ENCODE assay signal across 16 mouse cellular contexts in the genomic region with DNA sequence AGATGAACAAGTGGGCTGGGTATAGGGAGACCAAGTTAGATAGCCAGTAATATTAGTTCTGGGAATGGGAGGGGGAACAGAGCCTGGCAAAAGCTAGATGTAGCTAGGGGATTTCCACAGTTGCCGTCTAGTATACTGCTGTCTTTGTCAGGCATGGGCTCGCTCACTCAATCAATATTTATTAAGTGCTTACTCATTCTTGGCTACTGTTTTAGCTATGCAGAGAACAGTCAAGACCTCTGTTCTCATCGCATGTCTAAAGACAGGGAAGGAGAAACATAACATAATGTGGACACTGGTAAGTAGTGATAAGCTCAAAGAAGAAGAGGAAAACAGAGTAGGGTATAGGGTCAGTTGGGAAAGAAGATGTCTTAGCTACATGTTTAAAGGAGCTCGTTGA.
DNase-seq lines count a peak whose midpoint lies in the region; ATAC-seq lines count a peak whose summit lies in the region.
"Had no signal": no experiment of that assay in that cellular context is flagged by ENCODE, and none has a peak within 500 bp of the region (broad histone marks: within the 10 kb centered on the region; RNA-seq: fewer than 3 reads in every experiment).

No protein-coding gene starts in this region.

- peaks cover 18% of the 10 kb centered on the region for H3K4me1 ChIP-seq in intestine, embryonic 14.5 days (replicated peaks; ENCODE audit: control insufficient read depth, insufficient read depth, low read length)
- peaks cover 9% of the 10 kb centered on the region; the same call in 1 of the 2 replicates for H3K4me1 ChIP-seq in intestine, embryonic 16.5 days (ENCODE audit: control insufficient read depth, insufficient read depth, low read length)
- H3K4me1 ChIP-seq in midbrain, embryonic 14.5 days (ENCODE audit: control insufficient read depth, insufficient read depth, low read length): peaks cover 11% of the 10 kb centered on the region; the same call in 1 of the 2 replicates
- H3K4me1 ChIP-seq: heart, embryonic 12.5 days had no signal

- no peak overlapping the region for H3K9ac ChIP-seq in intestine, embryonic 14.5 days (ENCODE audit: low read length)
- no peak overlapping the region for H3K9ac ChIP-seq in intestine, embryonic 16.5 days (ENCODE audit: low read depth, low read length)
- H3K9ac ChIP-seq in midbrain, embryonic 14.5 days (replicated peaks; ENCODE audit: low read length): no peak overlapping the region
- H3K9ac ChIP-seq: heart, embryonic 12.5 days; limb, embryonic 13.5 days; neural tube, embryonic 13.5 days had no signal

- no peaks in the 10 kb centered on the region for H3K27me3 ChIP-seq in intestine, embryonic 14.5 days (replicated peaks; ENCODE audit: control insufficient read depth, insufficient read depth, low read length)
- H3K27me3 ChIP-seq in intestine, embryonic 16.5 days (replicated peaks; ENCODE audit: control insufficient read depth, insufficient read depth, low read length): no peaks in the 10 kb centered on the region
- no peaks in the 10 kb centered on the region for H3K27me3 ChIP-seq in midbrain, embryonic 14.5 days (ENCODE audit: control insufficient read depth, insufficient read depth, low read length)
- H3K27me3 ChIP-seq: heart, embryonic 12.5 days; limb, embryonic 13.5 days; neural tube, embryonic 13.5 days had no signal

- no peak for DNase-seq in intestine, embryonic 14.5 days (ENCODE audit: low spot score)
- peak; percentile 46 for DNase-seq in Muller cell, postnatal 12 days (ENCODE audit: inconsistent ontology term)
- DNase-seq in fibroblast of lung, adult 2 months (ENCODE audit: low read depth): peak; percentile 30
- DNase-seq in midbrain, embryonic 14.5 days: no peak
- DNase-seq in thymus, adult 18-20 months: no peak
- no peak for DNase-seq in gastrocnemius, postnatal 25 days
- no peak for DNase-seq in ovary, postnatal 36 days (ENCODE audit: low spot score)
- DNase-seq: cerebellum, postnatal 36 days; kidney, adult 9 months; lung, adult 2 months; spleen, adult 18-20 months had no signal

- H3K4me2 ChIP-seq in intestine, embryonic 14.5 days (ENCODE audit: low read length): no peak overlapping the region
- no peak overlapping the region for H3K4me2 ChIP-seq in intestine, embryonic 16.5 days (ENCODE audit: low read depth, low read length)
- H3K4me2 ChIP-seq in midbrain, embryonic 14.5 days (ENCODE audit: low read length): no peak overlapping the region
- H3K4me2 ChIP-seq: heart, embryonic 12.5 days; limb, embryonic 13.5 days; neural tube, embryonic 13.5 days had no signal

- WGBS in intestine, embryonic 14.5 days: 52% methylated on average over 4 of the region's 4 CpGs
- WGBS in intestine, embryonic 16.5 days: 58% methylated on average over 4 of the region's 4 CpGs
- 58% methylated on average over 4 of the region's 4 CpGs for WGBS in midbrain, embryonic 14.5 days

- no peak overlapping the region for H3K4me3 ChIP-seq in intestine, embryonic 14.5 days (ENCODE audit: low read depth, low read length)
- no peak overlapping the region for H3K4me3 ChIP-seq in intestine, embryonic 16.5 days (ENCODE audit: low read length)
- H3K4me3 ChIP-seq in midbrain, embryonic 14.5 days (replicated peaks; ENCODE audit: low read depth, low read length): no peak overlapping the region
- H3K4me3 ChIP-seq: heart, embryonic 12.5 days; limb, embryonic 13.5 days; neural tube, embryonic 13.5 days had no signal

- 0 out of 2 replicates have a peak overlapping the region, but pooled peaks have one; percentile 22 for H3K27ac ChIP-seq in intestine, embryonic 14.5 days (ENCODE audit: low read depth)
- H3K27ac ChIP-seq in intestine, embryonic 16.5 days (ENCODE audit: low read length): no peak overlapping the region
- peak overlapping the region; percentile 1; the same call in 1 of the 2 replicates for H3K27ac ChIP-seq in midbrain, embryonic 14.5 days (replicated peaks; ENCODE audit: low read depth, low read length)
- H3K27ac ChIP-seq: limb, embryonic 13.5 days; neural tube, embryonic 13.5 days had no signal

- H3K9me3 ChIP-seq in intestine, embryonic 14.5 days (ENCODE audit: control insufficient read depth, low read length): peaks cover 5% of the 10 kb centered on the region; the same call in 1 of the 2 replicates
- peaks cover 7% of the 10 kb centered on the region for H3K9me3 ChIP-seq in intestine, embryonic 16.5 days (ENCODE audit: control insufficient read depth, low read length)
- H3K9me3 ChIP-seq in midbrain, embryonic 14.5 days (ENCODE audit: control insufficient read depth, low read length): no peaks in the 10 kb centered on the region

- H3K36me3 ChIP-seq in intestine, embryonic 14.5 days (ENCODE audit: control insufficient read depth, insufficient read depth, low read length): no peaks in the 10 kb centered on the region
- H3K36me3 ChIP-seq in intestine, embryonic 16.5 days (ENCODE audit: control insufficient read depth, insufficient read depth, low read length): no peaks in the 10 kb centered on the region
- H3K36me3 ChIP-seq in midbrain, embryonic 14.5 days (ENCODE audit: control insufficient read depth, insufficient read depth, low read length): no peaks in the 10 kb centered on the region
- H3K36me3 ChIP-seq: heart, embryonic 12.5 days; limb, embryonic 13.5 days; neural tube, embryonic 13.5 days had no signal

- ATAC-seq in intestine, embryonic 14.5 days (replicated peaks; ENCODE audit: low FRiP score, low TSS enrichment, low read depth): no peak
- ATAC-seq in intestine, embryonic 16.5 days: no peak
- ATAC-seq in midbrain, embryonic 14.5 days (ENCODE audit: low FRiP score, low TSS enrichment): no peak
- ATAC-seq: activated CD4-positive, CD25-positive, alpha-beta regulatory T cell, adult 4 months had no signal

Comparison
In these comparisons a context has a peak if more than half of its experiments do, and no peak if none do; other contexts are left out.
1. DNase-seq: peak in Muller cell, postnatal 12 days (single experiment) and fibroblast of lung, adult 2 months (single experiment); none in intestine, embryonic 14.5 days (single experiment), midbrain, embryonic 14.5 days (single experiment), thymus, adult 18-20 months (0 of 2), gastrocnemius, postnatal 25 days (single experiment) and ovary, postnatal 36 days (single experiment).